Mouse (Mus musculus): ENCODE results near the gene Sorcs1.

Sorcs1 gene

GRCm38 (mm10) chr19:50398341-50398740 lies 280.1 kb downstream of the Sorcs1 start:
- no peak for DNase-seq

- no peak for DNase-seq
Observed at GRCm38 (mm10) chr19:50395731-50396130, 282.7 kb downstream of the Sorcs1 start.

- DNase-seq, result no peak
Observed at GRCm38 (mm10) chr19:50394101-50394500, 284.3 kb downstream of the Sorcs1 start.

GRCm38 (mm10) chr19:50389925-50390552 lies 288.4 kb downstream of the Sorcs1 start:
- no peak for DNase-seq

- DNase-seq, result no peak
Observed at GRCm38 (mm10) chr19:50378901-50379300, 299.5 kb downstream of the Sorcs1 start.

- DNase-seq, result no peak
Observed at GRCm38 (mm10) chr19:50374751-50375150, 303.7 kb downstream of the Sorcs1 start.

GRCm38 (mm10) chr19:50366446-50366845 lies 312.0 kb downstream of the Sorcs1 start:
- no peak for DNase-seq

- no peak for DNase-seq
Observed at GRCm38 (mm10) chr19:50362655-50363500, 315.6 kb downstream of the Sorcs1 start.

- no peak for DNase-seq
Observed at GRCm38 (mm10) chr19:50358561-50358960, 319.9 kb downstream of the Sorcs1 start.

- DNase-seq, result no peak
Observed at GRCm38 (mm10) chr19:50339211-50339610, 339.2 kb downstream of the Sorcs1 start.

- no peak for DNase-seq
Observed at GRCm38 (mm10) chr19:50336751-50337150, 341.7 kb downstream of the Sorcs1 start.

- no peak for DNase-seq
Observed at GRCm38 (mm10) chr19:50331136-50331535, 347.3 kb downstream of the Sorcs1 start.

- DNase-seq, result no peak
Observed at GRCm38 (mm10) chr19:50327804-50328203, 350.6 kb downstream of the Sorcs1 start.

- DNase-seq, result no peak
Observed at GRCm38 (mm10) chr19:50326151-50326550, 352.3 kb downstream of the Sorcs1 start.

- no peak for DNase-seq
Observed at GRCm38 (mm10) chr19:50325686-50326085, 352.8 kb downstream of the Sorcs1 start.

GRCm38 (mm10) chr19:50307046-50307445 lies 371.4 kb downstream of the Sorcs1 start:
- DNase-seq, result no peak

- DNase-seq, result no peak
Observed at GRCm38 (mm10) chr19:50294205-50294604, 384.2 kb downstream of the Sorcs1 start.

- no peak for DNase-seq
Observed at GRCm38 (mm10) chr19:50264450-50264849, 414.0 kb downstream of the Sorcs1 start.

GRCm38 (mm10) chr19:50258718-50259413 lies 419.6 kb downstream of the Sorcs1 start:
- DNase-seq, result peak; percentile 14

- DNase-seq, result no peak
Observed at GRCm38 (mm10) chr19:50220476-50220875, 458.0 kb downstream of the Sorcs1 start.

GRCm38 (mm10) chr19:50214466-50215228 lies 463.8 kb downstream of the Sorcs1 start:
- DNase-seq, result peak; percentile 6

- DNase-seq, result no peak
Observed at GRCm38 (mm10) chr19:50210456-50210855, 468.0 kb downstream of the Sorcs1 start.

- no peak for DNase-seq
Observed at GRCm38 (mm10) chr19:50204341-50204740, 474.1 kb downstream of the Sorcs1 start.
